ENCODE assay signal across 8 mouse cellular contexts in the genomic region with DNA sequence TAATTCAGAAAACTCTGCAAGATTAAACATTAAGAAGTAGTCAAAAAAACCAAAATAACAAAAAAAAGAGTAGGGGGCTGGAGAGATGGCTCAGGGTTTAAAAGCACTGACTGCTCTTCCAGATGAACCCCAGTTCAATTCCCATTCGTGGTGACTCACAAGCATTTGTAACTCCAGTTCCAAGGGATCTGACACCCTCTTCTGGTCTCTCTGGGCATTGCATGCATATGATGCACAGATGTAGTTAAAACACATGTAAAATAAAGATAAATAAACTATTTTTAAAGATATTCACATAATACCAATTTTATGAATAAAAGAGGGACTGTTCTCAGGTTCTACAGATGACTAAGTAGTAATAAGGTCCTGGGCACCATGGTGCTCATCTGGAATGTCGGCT. TPM values are rescaled to one million over a fixed set of nuclear protein-coding genes. Genes with fewer than 3 reads are reported as not detected.
DNase-seq lines count a peak whose midpoint lies in the region; ATAC-seq and TF ChIP-seq lines count a peak whose summit lies in the region.
"Had no signal": no experiment of that assay in that cellular context is flagged by ENCODE, and none has a peak within 500 bp of the region (broad histone marks: within the 10 kb centered on the region; RNA-seq: fewer than 3 reads in every experiment).

No protein-coding gene starts in this region.

- peaks cover 2% of the 10 kb centered on the region; the same call in 1 of the 2 replicates for H3K4me1 ChIP-seq in kidney, adult 2 months (ENCODE audit: control insufficient read depth, insufficient read depth, low read length)
- peaks cover 5% of the 10 kb centered on the region; the same call in 1 of the 2 replicates for H3K4me1 ChIP-seq in kidney, embryonic 14.5 days (ENCODE audit: control insufficient read depth, insufficient read depth, low read length)
- H3K4me1 ChIP-seq in E14TG2a.4 (replicated peaks; ENCODE audit: low read depth, low read length): no peaks in the 10 kb centered on the region
- H3K4me1 ChIP-seq: liver, embryonic 13.5 days had no signal

- H3K9ac ChIP-seq in kidney, embryonic 14.5 days (ENCODE audit: low read depth, low read length): no peak overlapping the region
- H3K9ac ChIP-seq: liver, embryonic 13.5 days had no signal

- TF ChIP-seq POLR2A in kidney, adult 2 months (IDR thresholded peaks at IDR 0.05; ENCODE audit: low read depth, low read length): no peak

- H3K4me2 ChIP-seq in kidney, embryonic 14.5 days (replicated peaks; ENCODE audit: low read depth, low read length): no peak overlapping the region
- H3K4me2 ChIP-seq: liver, embryonic 13.5 days had no signal

- H3K27me3 ChIP-seq in kidney, adult 2 months (replicated peaks; ENCODE audit: control insufficient read depth, insufficient read depth, low read length): no peaks in the 10 kb centered on the region
- H3K27me3 ChIP-seq in kidney, embryonic 14.5 days (ENCODE audit: control insufficient read depth, insufficient read depth, low read length): no peaks in the 10 kb centered on the region
- H3K27me3 ChIP-seq in E14TG2a.4 (ENCODE audit: insufficient read depth, low read length): no peaks in the 10 kb centered on the region
- H3K27me3 ChIP-seq: liver, embryonic 13.5 days had no signal

- H3K4me3 ChIP-seq in kidney, adult 2 months (ENCODE audit: insufficient read depth, low read depth, low read length): no peak overlapping the region
- no peak overlapping the region for H3K4me3 ChIP-seq in kidney, embryonic 14.5 days (ENCODE audit: low read length)
- H3K4me3 ChIP-seq in E14TG2a.4 (replicated peaks; ENCODE audit: low read length): no peak overlapping the region
- H3K4me3 ChIP-seq: liver, embryonic 13.5 days had no signal

- H3K36me3 ChIP-seq in kidney, adult 2 months (ENCODE audit: control insufficient read depth, insufficient read depth, low read length): no peaks in the 10 kb centered on the region
- no peaks in the 10 kb centered on the region for H3K36me3 ChIP-seq in kidney, embryonic 14.5 days (ENCODE audit: control insufficient read depth, insufficient read depth, low read length)
- peaks cover 21% of the 10 kb centered on the region for H3K36me3 ChIP-seq in E14TG2a.4 (ENCODE audit: insufficient read depth, low read length)
- H3K36me3 ChIP-seq: liver, embryonic 13.5 days had no signal

- H3K9me3 ChIP-seq in kidney, embryonic 14.5 days (ENCODE audit: control insufficient read depth, low read length): no peaks in the 10 kb centered on the region
- no peaks in the 10 kb centered on the region for H3K9me3 ChIP-seq in E14TG2a.4 (ENCODE audit: low read length)
- H3K9me3 ChIP-seq: liver, embryonic 13.5 days had no signal

- peak; percentile 48 for TF ChIP-seq CTCF in kidney, adult 2 months (conservative IDR thresholded peaks at IDR 0.05; ENCODE audit: insufficient read depth, insufficient read length, low read depth, low read length)
- TF ChIP-seq CTCF in E14TG2a.4 (conservative IDR thresholded peaks at IDR 0.05; ENCODE audit: low read length): peak; percentile 82

- DNase-seq in kidney, adult 2 months: peak; percentile 70
- peak; percentile 71 for DNase-seq in A20 (ENCODE audit: low read depth, low spot score)
- DNase-seq in cerebellum, adult 9-10 months: peak; percentile 45
- peak; percentile 51 for DNase-seq in kidney, postnatal 14 days
- DNase-seq in thymus, postnatal 0 days (ENCODE audit: low spot score): peak; percentile 7
- DNase-seq: liver, embryonic 13.5 days had no signal

- 51% methylated on average over 2 of the region's 2 CpGs for WGBS in kidney, adult 2 months
- 59% methylated on average over 2 of the region's 2 CpGs for WGBS in kidney, embryonic 14.5 days

- ATAC-seq in kidney, embryonic 14.5 days (ENCODE audit: low FRiP score, low TSS enrichment): no peak

- no peak overlapping the region for H3K27ac ChIP-seq in kidney, adult 2 months (ENCODE audit: insufficient read depth, low read depth, low read length)
- no peak overlapping the region for H3K27ac ChIP-seq in kidney, embryonic 14.5 days (ENCODE audit: low read depth, low read length)
- H3K27ac ChIP-seq: liver, embryonic 13.5 days had no signal

RNA-seq across cellular contexts. Expression of gene Trpc1, which starts 52.4 kb away (rescaled TPM):
- 11.6 and 13.6 TPM in 2 replicates for polyA plus RNA-seq in kidney, adult 2 months (2012; rRNA removed)
- 3.4 and 4.8 TPM in 2 replicates for polyA plus RNA-seq in kidney, embryonic 14.5 days (2014; fragmentation: Nextera tagmentation; extraction: Ambion mirVana)
- polyA plus RNA-seq in thymus, postnatal 0 days (2015; fragmentation: Nextera tagmentation; extraction: Ambion mirVana): 1.0 and 1.1 TPM in 2 replicates

Comparison
In these comparisons a context has a peak if more than half of its experiments do, and no peak if none do; other contexts are left out.
1. DNase-seq: peak in every context shown above with its lines; median percentile 71 in A20; 70 in kidney, adult 2 months; 51 in kidney, postnatal 14 days; 45 in cerebellum, adult 9-10 months; 7 in thymus, postnatal 0 days.